Mouse (Mus musculus) kidney, postnatal 25 days (tissue): ENCODE data around the gene Tead4.

ENCODE experiments used
- DNase-seq, 2 experiments: peaks; one replicate each; pipeline ENCODE4 v3.0.0; 2021; ENCODE audit warnings: mixed read lengths in 2 of 2

The Tead4 gene

GRCm38 (mm10) chr6:128291284-128291683 is 9.3 kb downstream of the Tead4 start:
- peak in 1 of 2 experiments; percentile 35 for DNase-seq

DNA sequence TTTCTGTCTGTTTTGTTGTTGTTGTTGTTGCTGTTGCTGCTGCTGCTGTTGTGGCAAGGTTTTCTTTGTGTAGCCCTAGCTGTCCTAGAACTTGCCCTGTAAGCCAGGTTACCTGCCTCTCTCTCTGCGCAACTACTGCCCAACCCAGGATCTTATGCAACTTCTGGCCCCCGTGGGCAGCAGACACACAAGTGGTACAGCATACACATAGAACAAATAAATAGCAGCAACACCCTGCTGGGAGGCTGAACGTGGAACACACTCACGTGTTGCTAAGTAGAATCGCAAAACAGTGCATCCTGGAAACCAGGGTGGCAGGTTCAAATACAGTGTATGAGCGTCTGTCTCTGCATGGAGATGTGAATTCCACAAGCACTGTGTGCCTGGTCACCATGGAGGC is 11.9 kb downstream of the Tead4 start:
- DNase-seq: peak in 1 of 2 experiments; percentile 8

DNA sequence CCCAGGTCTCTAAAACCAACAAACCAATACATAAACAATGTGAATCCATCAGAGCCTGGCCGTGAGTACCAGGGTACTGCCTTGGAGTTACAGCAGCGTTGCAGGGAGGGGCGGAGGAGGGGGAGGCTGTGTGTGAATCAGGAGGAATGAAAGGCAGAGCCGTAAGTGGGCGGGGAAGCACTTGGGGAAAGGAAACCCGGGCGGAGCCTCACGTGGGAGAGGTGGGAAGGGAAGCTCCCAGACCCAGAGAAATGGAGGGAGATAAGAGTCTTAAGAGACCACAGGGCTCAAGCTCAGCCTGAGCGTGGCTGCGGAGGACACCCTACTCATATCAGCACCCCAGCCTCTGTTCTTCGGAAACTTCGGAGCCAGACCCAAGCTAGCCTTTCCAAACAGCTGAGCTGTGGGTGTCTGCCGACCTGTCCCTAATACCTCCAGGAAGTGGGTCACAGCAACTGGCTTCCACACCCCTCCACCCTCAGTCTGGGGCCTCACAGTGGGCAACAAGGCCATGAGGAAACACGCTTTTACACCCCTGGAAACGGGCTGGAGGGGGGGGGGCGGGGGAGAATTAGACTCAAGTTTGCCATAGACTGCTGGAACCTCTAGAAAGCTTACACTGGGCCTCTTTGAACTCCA is 14.7 kb downstream of the Tead4 start:
- peak; percentile 68 to 79 for DNase-seq

DNA sequence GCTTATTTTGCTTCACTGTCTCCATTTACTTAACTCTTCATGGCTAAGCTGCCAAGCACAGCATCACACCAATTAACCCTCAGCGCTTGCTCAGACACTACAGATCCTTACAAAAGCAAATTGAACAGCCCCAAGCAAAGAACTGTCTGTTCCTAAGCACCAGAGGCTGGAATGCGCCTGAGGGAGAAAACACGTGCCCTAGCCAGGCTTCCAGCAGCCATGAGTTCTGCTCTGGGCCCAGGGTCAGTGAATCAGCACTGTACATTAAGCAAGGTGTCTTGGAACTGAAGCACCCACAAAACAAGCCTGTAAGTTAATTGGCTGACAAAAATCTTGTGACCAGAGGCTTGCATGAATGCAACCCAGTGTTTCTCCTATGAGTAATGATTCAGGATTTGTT is 18.5 kb downstream of the Tead4 start:
- no peak for DNase-seq

- no peak for DNase-seq
Observed at GRCm38 (mm10) chr6:128280472-128281145, 20.0 kb downstream of the Tead4 start.

GRCm38 (mm10) chr6:128279608-128280007 is 21.0 kb downstream of the Tead4 start:
- DNase-seq: no peak

DNA sequence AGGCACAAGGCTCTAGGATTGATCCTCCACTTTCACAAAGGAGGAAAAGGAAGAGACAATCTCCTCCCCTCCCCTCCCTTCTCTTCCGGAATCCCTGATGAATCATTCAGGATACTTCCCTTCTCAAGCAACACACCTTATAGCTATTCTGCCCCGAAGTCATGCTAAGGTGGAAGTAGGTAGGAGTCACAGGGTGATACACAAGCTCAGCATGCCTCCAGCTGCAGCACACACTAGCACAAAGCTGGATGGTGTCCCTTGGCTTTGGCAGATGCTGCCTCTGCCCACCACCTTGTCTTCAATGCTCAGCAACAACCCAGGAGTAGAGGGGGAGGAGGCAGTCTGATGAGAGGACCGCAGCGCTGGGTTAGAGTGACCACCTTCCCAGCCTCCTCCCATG is 21.5 kb downstream of the Tead4 start:
- DNase-seq: no peak

- no peak for DNase-seq
Observed at GRCm38 (mm10) chr6:128277132-128278085, 23.2 kb downstream of the Tead4 start.

GRCm38 (mm10) chr6:128276349-128276748 is 24.3 kb downstream of the Tead4 start:
- no peak for DNase-seq

- peak; percentile 19 to 52 for DNase-seq
Observed at GRCm38 (mm10) chr6:128275506-128276064, 25.0 kb downstream of the Tead4 start.

GRCm38 (mm10) chr6:128273507-128273906 is 27.1 kb downstream of the Tead4 start:
- no peak for DNase-seq

DNA sequence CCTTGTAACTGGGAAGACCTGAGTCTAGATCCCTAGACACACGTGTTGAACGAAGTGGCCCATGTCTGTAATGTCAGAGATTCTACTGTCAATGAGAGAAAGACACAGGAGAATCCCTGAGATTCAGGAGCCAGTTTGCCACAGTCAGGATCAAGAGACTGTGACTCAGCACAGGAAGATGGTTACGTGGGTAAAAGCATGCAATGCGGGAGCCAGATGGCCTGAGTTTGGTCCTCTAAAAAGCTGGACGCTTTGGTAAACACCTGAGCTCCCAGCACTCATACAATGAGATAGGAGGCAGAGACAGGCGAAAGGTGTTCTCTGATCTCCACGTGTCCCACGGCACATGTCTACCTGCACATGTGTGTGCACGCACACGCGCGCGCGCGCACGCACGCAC is 27.9 kb downstream of the Tead4 start:
- DNase-seq: no peak

DNA sequence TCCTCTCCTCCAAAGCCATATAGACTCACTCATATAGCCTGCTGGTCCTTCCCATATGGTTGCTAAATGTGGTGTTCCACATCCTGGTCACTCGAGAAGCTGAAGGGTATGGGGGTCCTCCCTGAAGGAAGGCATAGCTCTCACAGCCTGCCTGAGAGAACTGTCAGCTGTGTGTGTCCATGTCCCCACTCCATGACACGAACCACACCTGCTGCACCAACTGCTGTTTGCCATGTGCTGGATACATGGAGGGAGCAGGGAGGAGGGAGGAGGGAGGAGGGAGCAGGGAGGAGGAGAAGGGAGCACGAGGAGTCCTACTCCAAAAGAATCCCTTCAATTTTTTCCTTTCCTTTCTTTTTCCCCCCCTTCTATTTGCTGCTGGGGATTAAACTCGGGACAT is 30.8 kb downstream of the Tead4 start:
- no peak for DNase-seq

DNA sequence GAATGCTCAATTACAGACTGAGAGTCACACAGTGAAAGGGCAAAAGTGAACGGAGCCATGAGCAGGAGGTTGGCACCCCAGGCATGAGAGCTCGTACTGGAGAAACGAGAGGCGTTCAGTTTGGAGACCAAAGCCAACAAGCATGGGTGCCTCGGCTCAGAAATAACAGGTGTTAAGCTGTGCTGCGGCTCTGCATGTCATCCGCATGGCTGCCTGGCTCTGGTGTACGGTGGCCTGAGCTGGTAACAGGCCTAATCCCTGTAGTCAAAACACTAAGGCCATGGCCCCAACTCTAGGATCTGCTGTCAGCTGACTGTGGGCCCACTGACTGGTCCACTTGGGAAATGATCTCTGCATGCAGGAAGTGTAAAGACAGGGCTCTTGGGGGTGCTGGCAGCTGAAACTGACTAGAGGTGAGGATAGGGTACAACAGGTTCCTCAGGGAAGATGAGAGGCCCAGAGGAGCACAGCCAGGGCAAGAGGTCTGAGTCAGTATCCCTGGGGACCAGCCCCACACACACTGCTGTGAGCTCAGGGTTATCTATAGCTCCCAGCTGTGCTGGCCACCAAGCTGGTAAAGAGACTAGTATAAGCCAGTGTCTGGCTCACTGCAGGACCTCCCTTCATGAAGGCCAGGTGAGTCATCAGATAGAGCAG is 35.6 kb downstream of the Tead4 start:
- DNase-seq: no peak

- no peak for DNase-seq
Observed at GRCm38 (mm10) chr6:128261486-128261885, 39.1 kb downstream of the Tead4 start.

- no peak for DNase-seq
Observed at GRCm38 (mm10) chr6:128259252-128259651, 41.4 kb downstream of the Tead4 start.

DNA sequence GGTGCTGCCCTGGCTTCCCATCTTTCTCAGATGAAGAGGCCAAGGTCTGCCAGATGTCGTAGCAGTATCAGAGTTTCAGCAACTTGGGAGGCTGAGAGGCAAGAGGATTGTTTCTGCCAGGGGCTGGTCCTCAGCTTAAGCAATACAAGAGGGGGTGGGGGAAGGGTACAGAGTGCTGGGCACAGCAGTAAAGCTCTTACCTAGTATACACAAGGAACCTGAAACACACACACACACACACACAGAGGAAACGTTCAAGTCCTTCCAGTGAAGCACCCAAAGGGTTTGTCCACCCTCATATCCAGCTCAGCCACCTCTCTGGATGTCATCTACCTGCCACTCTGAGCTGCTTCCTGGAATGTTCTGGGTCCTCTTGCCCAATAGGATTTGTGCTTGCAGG is 44.7 kb downstream of the Tead4 start:
- no peak for DNase-seq

DNA sequence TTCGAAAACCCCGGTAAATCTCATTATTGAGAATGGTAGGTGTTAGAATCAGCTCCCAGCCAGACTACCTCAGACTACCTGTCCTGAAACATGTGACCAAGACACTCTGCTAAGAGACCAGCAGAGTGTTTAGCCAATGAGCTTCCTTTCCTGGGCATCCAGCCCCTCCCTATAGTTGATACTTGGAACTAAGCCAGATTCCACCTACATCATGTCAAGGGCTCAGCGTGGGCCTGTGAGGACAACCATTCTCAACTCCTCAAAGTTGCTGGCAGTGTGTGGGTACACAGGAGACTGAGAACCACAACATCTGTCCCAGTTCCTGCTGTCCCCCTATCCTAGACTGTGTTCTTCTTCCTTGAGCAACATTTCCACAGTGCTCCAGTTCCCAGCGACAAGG is 45.3 kb downstream of the Tead4 start:
- no peak for DNase-seq

- no peak for DNase-seq
Observed at GRCm38 (mm10) chr6:128254551-128254950, 46.1 kb downstream of the Tead4 start.

GRCm38 (mm10) chr6:128253111-128253510 is 47.5 kb downstream of the Tead4 start:
- no peak for DNase-seq

GRCm38 (mm10) chr6:128250596-128250995 is 50.0 kb downstream of the Tead4 start:
- no peak for DNase-seq

DNA sequence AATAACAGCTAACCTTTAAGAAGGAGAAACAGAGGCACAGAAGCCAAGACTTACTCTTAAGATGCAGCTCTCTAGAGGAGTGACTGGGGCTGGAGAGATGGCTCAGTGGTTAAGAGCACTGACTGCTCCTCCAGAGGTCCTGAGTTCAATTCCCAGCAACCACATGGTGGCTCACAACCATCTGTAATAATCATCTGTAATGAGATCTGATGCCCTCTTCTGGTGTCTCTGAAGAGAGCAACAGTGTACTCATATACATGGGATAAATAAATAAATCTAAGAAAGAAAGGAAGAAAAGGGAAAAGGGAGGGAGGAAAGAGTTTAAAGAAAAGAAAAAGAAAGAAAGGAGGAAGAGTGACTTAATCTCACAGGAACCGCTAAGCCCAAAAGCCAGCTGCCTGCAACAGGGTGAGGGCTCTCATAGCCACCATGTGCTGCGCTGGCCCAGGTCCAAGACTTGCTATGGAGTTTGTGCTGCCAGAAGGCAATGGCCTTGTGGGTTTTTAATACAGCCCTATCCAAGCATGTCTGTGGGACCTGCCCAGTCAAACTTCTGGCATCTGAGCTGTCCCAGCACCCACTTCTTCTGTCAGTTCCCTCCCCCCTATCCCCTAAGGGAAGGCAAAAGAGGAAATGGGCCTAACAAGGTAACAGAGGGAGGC is 63.4 kb downstream of the Tead4 start:
- DNase-seq: no peak
